Mouse (Mus musculus): ENCODE results near the gene Coro2a.
A peak's percentile ranks its signal among the peaks of the same experiment; 100 is the strongest.
"Not testable (repeated sequence)": the region's sequence is repeated elsewhere in the genome, so short reads cannot be mapped to it uniquely, and the experiment has no call there.

The Coro2a gene

DNA sequence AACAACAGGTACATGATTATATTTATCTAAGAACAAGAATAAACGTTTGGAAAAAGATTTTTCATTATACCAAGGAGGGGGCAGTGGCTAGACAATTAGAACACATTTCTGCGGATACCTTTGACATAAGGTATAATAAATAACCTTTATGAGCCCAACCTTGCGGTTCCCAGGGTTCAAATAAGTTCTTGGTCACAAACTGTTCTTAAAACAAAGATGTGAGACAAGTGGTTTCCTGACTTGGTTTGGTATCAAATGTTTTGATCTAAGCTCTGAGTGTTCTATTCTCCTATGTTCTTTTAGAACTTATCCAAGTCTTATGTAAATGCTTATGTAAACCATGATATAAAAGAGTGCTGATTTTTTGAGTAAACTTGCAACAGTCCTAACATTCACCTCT is 17.5 kb downstream of the Coro2a start:
- not testable (repeated sequence) for DNase-seq (ENCODE audit: low spot score)

DNA sequence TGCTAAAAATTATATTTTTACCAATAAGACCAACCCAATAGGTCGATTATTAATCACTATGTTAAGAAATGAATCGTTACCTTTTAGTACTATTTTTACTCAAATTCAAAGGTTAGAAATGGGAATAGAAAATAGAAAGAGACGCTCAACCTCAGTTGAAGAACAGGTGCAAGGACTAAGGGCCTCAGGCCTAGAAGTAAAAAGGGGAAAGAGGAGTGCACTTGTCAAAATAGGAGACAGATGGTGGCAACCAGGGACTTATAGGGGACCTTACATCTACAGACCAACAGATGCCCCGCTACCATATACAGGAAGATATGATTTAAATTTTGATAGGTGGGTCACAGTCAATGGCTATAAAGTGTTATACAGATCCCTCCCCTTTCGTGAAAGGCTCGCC is 17.9 kb downstream of the Coro2a start:
- DNase-seq (ENCODE audit: low spot score): not testable (repeated sequence)

- DNase-seq (ENCODE audit: low spot score): not testable (repeated sequence)
Measured at GRCm38 (mm10) chr4:46582024-46582423, 20.0 kb downstream of the Coro2a start.

GRCm38 (mm10) chr4:46581577-46581976 is 20.4 kb downstream of the Coro2a start:
- DNase-seq (ENCODE audit: low spot score): not testable (repeated sequence)

- DNase-seq (ENCODE audit: low spot score): not testable (repeated sequence)
Measured at GRCm38 (mm10) chr4:46580799-46581243, 21.2 kb downstream of the Coro2a start.

- DNase-seq (ENCODE audit: low spot score): not testable (repeated sequence)
Measured at GRCm38 (mm10) chr4:46578796-46579346, 23.1 kb downstream of the Coro2a start.

DNA sequence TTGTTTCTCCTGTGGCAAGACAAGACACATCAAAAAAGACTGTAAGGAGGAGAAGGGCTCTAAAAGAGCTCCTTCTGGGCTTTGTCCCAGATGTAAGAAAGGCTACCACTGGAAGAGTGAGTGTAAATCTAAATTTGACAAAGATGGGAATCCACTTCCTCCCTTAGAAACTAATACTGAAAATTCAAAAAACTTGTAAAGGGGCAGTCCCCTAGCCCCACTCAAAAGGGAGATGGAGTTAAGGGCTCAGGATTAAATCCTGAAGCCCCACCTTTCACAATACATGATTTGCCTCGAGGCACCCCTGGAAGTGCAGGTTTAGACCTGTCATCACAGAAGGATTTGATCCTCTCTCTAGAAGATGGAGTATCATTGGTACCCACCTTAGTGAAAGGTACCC is 23.8 kb downstream of the Coro2a start:
- no peak for DNase-seq (ENCODE audit: low spot score)

DNA sequence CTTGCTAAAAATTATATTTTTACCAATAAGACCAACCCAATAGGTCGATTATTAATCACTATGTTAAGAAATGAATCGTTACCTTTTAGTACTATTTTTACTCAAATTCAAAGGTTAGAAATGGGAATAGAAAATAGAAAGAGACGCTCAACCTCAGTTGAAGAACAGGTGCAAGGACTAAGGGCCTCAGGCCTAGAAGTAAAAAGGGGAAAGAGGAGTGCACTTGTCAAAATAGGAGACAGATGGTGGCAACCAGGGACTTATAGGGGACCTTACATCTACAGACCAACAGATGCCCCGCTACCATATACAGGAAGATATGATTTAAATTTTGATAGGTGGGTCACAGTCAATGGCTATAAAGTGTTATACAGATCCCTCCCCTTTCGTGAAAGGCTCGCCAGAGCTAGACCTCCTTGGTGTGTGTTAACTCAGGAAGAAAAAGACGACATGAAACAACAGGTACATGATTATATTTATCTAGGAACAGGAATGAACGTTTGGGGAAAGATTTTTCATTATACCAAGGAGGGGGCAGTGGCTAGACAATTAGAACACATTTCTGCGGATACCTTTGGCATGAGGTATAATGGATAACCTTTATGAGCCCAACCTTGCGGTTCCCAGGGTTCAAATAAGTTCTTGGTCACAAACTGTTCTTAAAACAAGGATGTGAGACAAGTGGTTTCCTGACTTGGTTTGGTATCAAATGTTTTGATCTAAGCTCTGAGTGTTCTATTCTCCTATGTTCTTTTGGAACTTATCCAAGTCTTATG is 26.3 kb downstream of the Coro2a start:
- DNase-seq (ENCODE audit: low spot score): not testable (repeated sequence)

- no peak for DNase-seq (ENCODE audit: low spot score)
Measured at GRCm38 (mm10) chr4:46574841-46575240, 27.2 kb downstream of the Coro2a start.

DNA sequence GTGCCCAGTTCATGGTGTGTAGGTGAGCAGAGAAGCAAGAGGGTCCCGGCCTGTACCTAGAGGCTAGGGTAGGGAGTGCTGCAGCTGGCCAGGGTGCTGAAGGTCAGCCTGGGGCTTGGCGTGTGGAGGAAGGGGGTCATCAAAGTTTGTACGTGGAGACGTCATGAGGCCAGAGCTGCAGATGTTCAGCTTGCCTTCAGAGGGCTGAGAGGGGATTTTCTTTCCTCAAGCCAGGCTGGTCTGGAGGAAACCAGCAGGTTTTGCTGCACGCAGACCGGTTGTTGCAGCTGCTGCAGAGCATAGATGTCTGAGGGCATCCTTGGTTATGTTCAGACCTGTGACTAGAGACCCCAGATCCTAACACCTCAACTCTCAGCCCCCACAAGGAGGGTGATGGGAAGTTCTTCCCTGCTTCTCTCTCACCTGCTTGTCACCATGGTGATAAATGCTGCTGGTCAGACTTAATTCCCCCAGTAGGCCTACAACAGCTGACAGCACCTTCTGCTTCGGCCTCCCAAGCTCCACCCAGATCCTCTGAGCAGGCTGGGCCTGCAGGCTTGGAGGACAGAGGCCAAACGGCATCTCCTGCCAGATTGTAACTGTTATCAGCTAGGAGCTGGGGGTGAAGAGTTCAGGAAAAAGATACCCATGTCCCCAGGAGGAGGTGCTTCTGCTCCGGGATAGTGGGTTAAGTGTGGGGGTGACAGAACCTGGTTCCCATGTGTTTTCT is 27.8 kb downstream of the Coro2a start:
- no peak for DNase-seq (ENCODE audit: low spot score)

- no peak for DNase-seq (ENCODE audit: low spot score)
Measured at GRCm38 (mm10) chr4:46572616-46573015, 29.4 kb downstream of the Coro2a start.

DNA sequence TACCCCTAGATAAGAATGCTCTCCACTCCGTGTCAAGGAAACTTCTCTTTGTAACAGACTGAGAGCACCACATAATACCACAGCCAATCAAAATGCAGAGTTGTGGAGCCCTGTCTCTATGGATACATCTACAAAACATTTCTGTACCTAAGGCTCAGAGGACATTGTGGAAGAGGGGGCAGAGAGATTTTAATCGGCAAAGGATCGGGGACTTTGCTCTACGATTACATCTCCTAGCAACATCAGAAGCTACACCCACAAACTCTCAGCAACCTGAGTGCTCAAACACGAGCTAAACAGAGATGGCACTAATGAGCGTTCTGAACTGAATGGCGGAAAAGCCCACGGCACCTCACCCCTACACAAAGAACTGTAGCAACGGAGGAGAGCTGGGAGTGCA is 30.3 kb downstream of the Coro2a start:
- DNase-seq (ENCODE audit: low spot score): no peak

DNA sequence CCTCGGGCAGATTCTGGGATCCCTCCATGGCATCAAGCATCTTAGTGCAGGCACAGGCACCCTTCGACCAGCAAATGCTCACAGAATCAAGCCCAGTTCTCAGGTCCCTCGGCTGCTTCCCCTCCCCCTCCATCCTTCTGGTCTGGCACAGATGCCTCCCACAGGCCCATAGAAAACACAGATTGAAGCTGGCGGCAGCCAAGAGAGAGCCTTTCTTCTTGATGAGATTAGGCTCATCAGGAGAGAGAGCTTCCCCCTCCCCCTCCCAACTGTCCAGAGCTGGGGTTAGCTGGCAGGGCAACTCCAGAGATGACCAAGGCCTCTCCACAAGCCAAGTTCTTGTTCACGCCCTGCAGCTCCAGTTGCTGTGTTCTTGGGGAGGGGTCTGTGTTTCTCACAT is 32.3 kb downstream of the Coro2a start:
- peak; percentile 58 for DNase-seq (ENCODE audit: low spot score)

GRCm38 (mm10) chr4:46568169-46568568 is 33.8 kb downstream of the Coro2a start:
- DNase-seq (ENCODE audit: low spot score): no peak

GRCm38 (mm10) chr4:46566931-46567671 is 34.9 kb downstream of the Coro2a start:
- DNase-seq (ENCODE audit: low spot score): no peak

GRCm38 (mm10) chr4:46565393-46565955 is 36.5 kb downstream of the Coro2a start:
- no peak for DNase-seq (ENCODE audit: low spot score)

DNA sequence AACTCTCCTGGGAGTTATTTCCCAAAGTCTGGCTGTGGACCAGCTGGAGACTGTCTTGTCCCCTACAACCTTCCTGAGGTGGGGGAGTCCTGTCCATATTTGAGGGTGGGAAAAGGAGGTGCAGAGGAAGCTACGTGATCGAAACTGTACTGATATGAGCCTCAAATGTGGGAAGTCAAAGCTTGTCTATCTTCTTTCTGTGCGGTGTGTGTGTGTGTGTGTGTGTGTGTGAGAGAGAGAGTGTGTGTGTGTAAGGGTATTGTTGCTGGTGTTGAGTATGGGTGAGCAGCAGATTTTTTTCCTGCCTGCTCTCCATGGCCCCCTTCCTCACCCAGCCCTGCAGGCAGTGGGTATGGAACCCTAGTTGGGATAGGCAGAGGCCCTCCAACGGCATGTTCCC is 37.8 kb downstream of the Coro2a start:
- DNase-seq (ENCODE audit: low spot score): no peak

- DNase-seq (ENCODE audit: low spot score): peak; percentile 27
Measured at GRCm38 (mm10) chr4:46563847-46564246, 38.2 kb downstream of the Coro2a start.

DNA sequence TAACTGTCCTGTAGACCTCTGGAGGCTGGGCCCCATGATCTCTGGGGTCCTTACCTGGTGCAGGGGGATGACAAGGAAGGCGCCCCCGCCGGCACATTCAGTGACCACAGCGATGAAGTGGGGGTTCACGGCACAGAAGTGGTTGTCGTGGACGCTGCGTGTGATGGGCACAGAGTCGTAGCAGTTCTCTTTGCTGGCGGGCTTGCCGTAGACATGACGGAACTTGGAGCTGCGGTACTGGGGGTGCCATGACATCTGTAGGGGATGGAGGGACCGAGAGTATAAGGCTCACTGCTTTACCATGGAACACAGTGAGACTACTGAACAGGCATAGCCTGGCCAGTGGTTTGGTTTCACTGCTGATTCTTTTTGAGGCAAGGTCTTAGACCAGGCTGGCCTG is 39.2 kb downstream of the Coro2a start:
- no peak for DNase-seq (ENCODE audit: low spot score)

DNA sequence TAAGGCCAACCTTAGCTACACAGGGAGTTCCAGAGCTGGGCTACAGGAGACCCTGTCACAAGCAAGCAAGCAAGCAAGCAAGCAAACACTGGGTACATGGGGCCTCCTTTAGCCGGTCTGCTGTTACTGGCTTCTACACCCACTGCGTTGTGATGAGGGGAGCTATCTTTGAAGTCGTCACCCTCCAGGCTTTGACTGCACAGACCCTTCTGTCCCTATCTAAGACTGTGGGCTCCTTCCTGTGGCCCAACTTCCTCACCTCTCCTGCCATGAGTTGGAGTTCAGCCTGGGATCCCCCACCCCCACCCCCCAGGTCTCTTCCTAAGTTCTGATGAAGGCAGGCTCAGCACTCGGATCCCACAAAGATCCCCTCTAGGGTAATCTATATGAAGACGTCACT is 40.0 kb downstream of the Coro2a start:
- DNase-seq (ENCODE audit: low spot score): no peak

DNA sequence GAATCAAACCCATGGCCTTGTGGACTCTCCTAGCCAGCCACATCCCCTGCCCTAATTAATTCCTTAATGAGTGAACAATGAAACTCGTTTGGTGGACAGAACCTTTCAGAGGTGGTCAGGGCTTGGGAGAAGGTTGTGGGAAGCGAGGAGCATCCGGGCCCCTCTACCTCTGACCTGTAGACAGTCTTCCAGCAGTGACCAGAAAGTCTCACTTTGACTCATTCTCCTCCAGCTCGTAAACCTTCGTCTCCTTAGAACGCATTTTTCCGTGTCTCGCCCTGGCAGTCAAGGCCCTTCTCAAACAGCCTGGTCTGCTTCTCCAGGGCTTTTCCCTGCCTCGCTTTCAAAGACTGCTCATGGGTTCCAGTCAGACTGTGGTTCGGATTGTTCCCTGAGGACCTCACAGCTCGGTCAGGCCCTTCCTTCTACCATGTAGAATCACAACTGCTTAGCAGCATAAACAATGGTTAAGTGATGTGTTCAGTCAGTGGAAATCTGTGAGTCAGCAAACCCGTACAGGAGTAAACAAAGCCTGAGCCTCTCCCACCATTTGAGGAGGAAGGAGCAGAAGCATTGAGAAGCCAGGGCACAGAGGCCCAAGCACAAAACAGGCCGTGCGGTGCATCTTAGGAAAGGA is 41.8 kb downstream of the Coro2a start:
- no peak for DNase-seq (ENCODE audit: low spot score)
